Mouse (Mus musculus) liver, embryonic 14.5 days (tissue): ENCODE data around the gene Zfp536.

ENCODE experiments used
- CTCF ChIP-seq: IDR thresholded peaks from 2 replicates; pipeline ENCODE4 v1.5.1; 2016; ENCODE audit warnings: antibody characterized with exemption, low read depth, control low read depth
- EP300 ChIP-seq: IDR thresholded peaks from 2 replicates; pipeline ENCODE4 v1.6.1; 2016; ENCODE audit warnings: antibody characterized with exemption, low read depth

- TF ChIP-seq CTCF (no peak), EP300 (no peak)
Observed at GRCm38 (mm10) chr7:37689107-37689511, 84.3 kb downstream of the Zfp536 start.
